Mouse (Mus musculus) kidney, postnatal 25 days (tissue): ENCODE data around the gene Ppp5c.
A peak's percentile ranks its signal among the peaks of the same experiment; 100 is the strongest.

Experiments
- DNase-seq, 2 experiments: peaks; one replicate each; pipeline ENCODE4 v3.0.0; 2021; ENCODE audit warnings: mixed read lengths in 2 of 2

Ppp5c gene

DNA sequence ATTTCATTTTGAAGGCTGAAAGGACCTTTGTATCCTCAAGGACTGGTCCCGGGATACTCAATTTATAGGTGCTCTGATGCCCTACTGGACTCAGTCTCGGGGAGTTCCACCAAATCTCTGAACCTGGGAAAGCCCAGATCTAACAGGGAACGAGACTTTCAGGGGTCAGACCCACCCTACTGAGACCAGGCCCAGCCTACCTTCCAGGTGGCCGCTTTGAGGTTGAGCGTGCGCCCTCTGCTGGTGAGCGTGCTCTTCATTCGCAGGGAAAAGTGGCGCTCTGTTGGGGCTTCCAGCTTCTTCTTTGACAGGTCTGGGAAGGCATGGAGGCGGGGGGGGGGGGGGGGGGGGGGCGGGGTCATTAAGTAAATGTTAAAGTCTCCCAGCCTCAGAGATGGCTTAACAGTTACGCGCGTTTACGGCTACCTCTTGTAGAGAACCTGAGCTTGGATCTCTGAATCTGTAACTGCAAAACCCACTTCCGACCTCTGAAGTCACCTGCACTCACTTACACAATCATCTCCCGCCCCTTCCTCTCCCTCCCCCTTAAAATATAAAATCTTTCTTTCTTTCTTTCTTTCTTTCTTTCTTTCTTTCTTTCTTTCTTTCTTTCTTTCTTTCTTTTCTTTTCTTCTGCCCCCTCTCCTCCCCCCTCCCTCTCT, 23.3 kb upstream of the Ppp5c start:
- DNase-seq: peak; percentile 82 to 86

DNA sequence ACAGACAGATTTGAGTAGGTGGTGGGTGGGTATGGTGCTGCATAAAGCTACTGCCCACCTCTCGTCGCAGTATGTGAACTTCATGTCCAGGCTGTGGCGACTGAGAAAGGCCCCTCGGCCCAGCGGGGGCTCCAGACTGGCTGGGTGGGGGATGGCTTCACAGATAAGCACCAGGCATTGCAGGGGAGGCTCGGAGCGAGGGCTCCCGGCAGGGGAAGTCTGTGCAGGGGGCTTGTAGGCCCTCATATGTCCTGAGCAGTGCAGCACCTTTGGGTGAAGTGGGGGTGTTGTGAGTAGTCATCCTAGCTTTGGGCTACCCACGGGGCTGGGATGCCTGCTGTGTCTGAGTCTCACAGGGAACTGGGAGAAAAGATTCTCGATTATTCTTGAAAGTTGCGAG, 22.8 kb upstream of the Ppp5c start:
- no peak for DNase-seq

DNA sequence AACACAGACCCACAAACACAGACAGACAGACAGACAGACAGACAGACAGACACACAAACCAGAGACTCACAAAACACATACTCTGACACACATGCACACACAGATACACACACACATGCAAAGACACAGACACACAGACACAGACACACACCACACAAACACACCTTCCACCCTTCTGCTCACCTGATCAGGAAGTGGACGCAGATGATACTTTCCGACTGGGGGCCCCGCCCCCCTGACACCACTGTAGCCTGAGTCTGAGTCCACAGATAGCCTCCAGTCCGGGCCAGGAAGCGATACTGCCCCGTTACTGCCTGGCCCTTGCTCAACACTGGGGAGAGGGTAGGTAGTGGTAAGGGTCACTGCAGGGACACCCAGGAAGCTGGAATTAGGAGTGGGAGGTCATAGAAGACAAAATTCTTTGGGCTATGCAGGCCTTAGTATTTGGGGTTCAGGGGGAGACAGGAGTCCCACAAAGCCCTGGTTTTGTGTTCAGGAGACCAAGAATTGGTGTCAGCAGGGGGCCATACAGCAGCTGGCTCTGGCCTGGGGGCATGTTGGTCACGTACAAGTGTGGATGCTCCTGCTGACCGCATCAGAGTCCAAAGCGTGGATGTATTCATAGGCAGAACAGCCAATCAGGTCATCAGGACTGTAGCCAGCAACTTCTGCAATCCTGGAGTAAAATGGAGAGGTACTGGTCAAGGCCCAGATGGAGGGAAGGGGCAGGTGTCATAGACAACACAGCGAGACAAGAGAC, 20.9 kb upstream of the Ppp5c start:
- DNase-seq: no peak

GRCm38 (mm10) chr7:17047041-17047682, 19.4 kb upstream of the Ppp5c start:
- no peak for DNase-seq

- no peak for DNase-seq
These were observed 18.0 kb upstream of the Ppp5c start for GRCm38 (mm10) chr7:17045743-17046142.

DNA sequence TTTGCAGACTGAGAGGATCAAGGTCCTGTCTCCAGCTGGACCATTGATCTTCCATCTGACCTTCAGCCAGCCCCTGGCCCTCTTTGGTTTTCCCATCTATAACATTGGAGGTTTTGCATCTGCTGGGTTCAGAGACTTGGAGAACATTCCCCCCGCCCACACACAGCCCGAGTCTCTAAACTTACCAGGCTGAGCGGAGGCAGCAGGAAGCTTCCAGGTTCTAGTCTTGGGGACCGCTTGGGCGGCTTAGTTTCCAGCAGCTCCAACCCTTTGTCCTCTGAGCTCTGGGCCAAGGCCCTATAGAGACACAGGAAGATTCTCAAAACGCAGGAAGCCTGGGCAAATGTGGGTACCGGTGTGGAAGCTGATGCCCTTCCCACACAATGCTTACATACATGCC, 11.6 kb upstream of the Ppp5c start:
- DNase-seq: no peak

DNA sequence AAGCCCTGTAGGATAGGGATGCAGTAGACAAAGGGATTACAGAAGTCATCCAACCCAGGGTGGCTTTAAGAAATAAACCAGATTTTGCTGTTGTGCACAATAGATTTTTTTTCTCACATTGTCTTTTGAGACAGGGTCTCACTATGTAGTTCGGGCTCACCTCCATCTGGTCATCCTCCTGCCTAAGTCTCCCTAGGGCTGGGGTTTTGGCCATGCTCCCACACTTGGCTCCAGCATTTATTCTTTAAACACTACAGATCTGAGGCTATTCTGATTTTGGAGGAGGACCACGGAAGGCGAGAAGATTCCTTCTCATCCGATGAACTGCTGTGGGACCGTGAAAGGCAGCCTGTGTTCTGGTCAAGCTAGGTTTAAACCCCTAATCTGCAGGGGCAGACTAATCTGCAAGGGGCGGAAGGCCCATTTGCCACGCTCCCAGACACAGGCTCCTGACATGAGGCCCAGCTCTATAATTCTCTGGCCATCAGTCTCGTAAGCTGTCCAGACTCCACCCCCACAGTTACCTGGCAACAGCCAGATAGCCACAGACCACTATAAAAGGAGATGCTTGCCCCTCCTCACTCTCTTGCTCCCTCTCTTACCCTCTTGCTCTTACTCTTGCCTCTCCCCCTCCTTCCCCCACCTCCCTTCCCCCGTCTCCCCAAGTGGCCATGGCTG, 10.4 kb upstream of the Ppp5c start:
- DNase-seq: no peak

GRCm38 (mm10) chr7:17030239-17030638, 2.5 kb upstream of the Ppp5c start:
- DNase-seq: no peak

DNA sequence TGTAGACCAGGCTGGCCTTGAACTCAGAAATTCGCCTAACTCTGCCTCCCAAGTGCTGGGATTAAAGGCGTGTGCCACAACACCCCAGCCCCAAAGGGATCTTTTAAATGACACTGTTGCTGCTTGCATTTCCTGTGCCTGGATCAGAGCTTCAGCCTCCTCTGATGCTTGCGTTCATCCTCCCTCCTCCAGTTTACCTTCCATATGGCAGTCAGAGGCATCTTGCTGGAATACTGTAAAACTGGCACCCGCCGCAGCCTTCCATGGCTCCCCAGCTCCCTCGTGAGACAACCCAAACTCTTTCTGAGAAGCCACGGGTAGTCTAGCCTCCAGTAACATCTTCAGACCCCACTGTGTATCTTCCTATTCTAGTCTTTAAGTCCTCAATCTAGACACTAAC, 1.2 kb upstream of the Ppp5c start:
- no peak for DNase-seq

- peak; percentile 66 to 82 for DNase-seq
These were observed 775 bp downstream of the Ppp5c start for GRCm38 (mm10) chr7:17026710-17027587.

DNA sequence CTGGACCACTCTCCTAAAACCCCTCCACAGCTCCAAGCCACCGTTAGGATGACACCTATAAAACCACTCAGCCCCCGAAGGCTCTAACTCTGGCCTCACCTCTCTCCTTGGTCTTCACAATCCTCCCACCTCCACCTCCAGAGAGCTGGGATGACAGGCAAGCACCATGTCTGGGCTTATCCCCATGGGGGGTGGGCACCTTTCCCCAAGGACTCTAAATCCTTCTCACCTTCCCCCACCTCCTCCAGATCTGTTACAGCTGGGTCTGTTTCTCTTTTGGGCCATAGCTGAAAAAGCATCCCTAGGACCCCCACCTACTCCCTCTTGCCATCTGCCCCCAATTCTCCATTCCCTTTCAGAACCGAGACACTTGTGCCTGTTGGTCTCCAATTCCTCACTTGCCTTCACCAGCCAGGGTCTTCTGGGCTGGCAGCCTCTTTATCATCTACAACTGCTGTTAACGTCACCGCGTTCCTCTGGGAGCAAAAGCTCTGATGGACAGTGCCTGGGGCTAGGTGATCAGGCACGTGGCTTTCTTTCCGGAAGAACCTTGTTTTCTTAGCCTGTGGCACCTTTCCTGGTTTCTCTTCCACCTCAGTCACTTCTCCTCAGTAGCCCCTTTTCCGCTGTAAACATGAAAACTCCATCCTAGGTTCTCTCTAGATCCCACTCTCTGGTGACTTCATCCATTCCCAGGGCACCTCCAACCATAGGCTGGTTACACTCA, 1.7 kb downstream of the Ppp5c start:
- no peak for DNase-seq

DNA sequence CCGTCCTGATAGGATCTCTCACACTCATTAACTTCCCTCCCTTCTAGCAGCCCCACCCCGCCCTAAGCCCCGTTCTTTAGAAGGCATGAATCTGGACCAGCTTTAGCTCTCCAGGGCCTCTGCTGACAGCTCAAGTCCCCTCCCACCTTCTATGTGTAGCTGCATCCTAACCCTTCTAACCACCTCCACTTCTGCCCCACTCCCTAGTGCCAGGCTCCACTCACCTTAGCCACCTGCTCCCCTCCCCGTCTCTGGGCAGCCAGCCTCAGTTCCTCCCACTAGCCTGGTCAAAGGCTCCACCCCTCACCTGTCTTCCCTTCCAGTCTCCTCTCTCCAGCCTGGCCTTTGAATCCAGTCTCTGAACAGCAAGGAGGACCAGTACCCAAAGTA, 2.2 kb downstream of the Ppp5c start:
- DNase-seq: peak; percentile 49 to 78

DNA sequence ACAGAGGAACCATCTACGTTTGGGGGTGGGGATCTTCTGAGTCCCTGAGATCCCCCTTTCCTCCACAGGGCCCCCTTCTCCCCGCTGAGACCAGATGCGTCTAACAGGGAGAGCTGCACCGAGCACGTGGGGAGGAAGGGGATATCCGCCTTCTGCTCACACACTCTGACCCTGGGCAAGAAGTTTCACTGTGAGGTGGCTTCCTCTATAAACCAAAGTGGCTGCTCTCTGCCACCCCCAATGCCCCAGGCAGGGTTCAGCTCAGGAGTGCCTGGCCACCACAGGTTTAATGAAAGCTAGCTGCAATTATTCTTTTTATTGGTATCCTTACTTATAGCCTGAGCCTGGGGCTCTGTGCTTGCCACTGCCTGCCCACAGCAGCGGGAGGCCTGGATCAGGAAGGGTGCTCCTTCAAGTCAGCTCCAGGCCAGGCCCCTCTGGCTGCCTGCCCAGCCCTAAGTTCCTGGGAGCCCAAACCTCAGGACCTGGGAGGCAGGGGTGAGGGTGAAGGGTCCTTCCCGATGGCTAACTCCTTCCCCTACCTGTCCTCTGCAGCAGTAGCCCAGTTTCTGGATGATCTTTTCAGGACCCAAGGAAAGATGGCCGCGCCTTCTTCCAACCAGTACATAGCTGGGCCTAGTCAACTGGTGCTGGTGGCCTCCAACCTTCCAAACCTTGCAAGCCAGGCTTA, 2.8 kb downstream of the Ppp5c start:
- peak; percentile 71 to 90 for DNase-seq

GRCm38 (mm10) chr7:17024141-17024540, 3.6 kb downstream of the Ppp5c start:
- DNase-seq: peak; percentile 71 to 78

GRCm38 (mm10) chr7:17023701-17024100, 4.0 kb downstream of the Ppp5c start:
- peak in 1 of 2 experiments; percentile 54 for DNase-seq

- no peak for DNase-seq
These were observed 5.5 kb downstream of the Ppp5c start for GRCm38 (mm10) chr7:17022176-17022575.

DNA sequence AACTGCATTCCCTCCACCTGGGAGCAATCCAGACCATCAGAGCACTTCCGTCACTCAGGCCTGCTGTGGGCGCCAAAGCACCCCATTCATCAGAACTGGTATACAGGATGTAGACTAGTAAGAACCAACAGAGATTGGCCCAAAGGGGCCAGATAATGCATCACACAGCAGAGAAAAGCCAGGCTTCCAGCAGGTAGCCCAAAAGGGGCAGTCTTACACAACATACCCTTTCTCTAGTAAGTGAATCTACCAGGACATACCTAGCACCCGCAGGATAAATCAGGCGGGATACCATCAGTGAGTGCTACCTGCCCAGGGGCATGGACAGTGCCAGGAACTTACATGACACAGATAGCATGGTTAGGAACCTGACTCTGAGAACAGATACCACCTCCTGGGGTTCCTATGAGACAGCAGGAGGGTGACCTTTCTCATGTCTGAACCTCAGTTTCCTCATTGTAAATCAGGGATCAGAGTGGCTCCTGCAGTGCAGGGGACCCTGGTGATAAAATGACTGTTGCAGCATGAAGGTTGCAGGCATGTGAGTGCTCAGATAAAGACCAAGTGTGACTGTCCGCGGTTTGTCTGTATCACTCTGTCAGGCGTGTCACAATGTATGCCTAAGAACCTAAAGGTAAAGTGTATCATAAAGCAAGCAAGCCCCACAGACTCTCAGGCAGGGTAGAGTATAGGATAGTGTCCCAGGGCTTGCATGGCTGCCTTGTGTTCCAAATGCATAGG, 8.1 kb downstream of the Ppp5c start:
- DNase-seq: no peak

GRCm38 (mm10) chr7:17017921-17018320, 9.8 kb downstream of the Ppp5c start:
- no peak for DNase-seq

- peak; percentile 94 to 97 for DNase-seq
These were observed 10.7 kb downstream of the Ppp5c start for GRCm38 (mm10) chr7:17017036-17017435.

- no peak for DNase-seq
These were observed 12.3 kb downstream of the Ppp5c start for GRCm38 (mm10) chr7:17015381-17015780.
